Mouse (Mus musculus) heart, adult 2 months (tissue): ENCODE measurements around the gene Zranb3.

Source experiments
- CTCF ChIP-seq: fragments of 200-600 bp; IDR thresholded peaks from 2 replicates; pipeline ENCODE4 v1.8.1; 2022; ENCODE audit warnings: antibody characterized with exemption, mild to moderate bottlenecking, moderate library complexity
- EP300 ChIP-seq: fragments of 200-500 bp; IDR thresholded peaks from 2 replicates; pipeline ENCODE4 v1.6.1; 2011; ENCODE audit warnings: low read depth, low read length, control low read depth; ENCODE audit not compliant: insufficient read depth

DNA sequence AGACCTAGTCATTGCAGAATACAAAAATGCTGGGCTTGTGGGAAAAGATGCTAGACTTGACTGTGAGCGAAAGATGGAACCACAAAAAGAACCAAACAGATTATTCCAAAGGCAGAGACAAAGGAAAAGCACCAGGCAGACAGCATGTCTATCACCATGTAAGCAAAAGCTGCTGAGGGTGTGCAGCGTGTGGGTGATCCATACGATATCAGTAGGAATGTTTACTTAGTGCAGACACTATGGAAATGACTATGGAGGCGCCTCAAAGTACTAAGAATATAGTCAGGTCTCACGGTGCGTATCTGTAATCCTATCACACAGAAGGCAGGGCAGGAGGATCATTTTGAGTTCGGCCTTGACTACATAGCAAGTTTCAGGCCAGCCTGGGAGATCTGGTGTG lies 21.0 kb downstream of the Zranb3 start:
- TF ChIP-seq CTCF (no peak), EP300 (no peak)
